Mouse (Mus musculus): ENCODE data around the gene Ddx39. TPM values are rescaled to one million over a fixed set of nuclear protein-coding genes. Genes with fewer than 3 reads are reported as not detected.

Gene Ddx39
- 168 and 185 TPM in 2 replicates for polyA plus RNA-seq (2016; fragmentation: Nextera tagmentation; extraction: Ambion mirVana)

DNA sequence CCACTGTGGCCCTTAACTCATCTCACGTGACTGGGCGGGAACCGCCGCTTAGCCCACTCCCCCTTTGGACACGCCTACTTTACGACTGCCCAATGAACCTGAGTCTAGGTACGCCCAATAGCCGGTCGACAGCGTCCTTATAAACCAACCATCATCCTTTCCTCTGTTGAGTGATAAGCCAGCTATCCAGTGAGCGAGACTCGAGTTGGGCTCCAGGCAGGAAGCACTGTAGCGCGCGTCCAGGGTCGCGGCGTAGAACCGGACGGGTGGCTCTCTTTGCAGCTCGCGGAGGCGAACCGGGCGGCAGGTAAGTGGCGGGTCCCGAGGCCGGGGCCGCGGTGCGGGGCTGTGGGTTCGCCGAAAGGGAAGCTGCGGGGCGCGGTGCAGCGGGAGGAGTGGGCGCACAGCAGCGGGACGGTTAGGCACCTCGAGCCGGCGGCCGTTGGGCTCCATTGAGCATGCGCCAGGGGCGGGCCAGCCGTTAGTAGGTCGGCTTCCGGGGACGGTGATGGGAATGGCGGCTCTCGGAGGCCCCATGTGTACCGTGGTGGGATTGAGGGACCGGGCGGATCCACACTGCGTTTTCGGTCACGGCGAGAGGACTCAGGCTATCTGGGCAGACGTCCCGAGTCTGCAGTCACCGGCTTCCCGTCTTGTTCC lies at the start of gene Ddx39:
TSS of gene Ddx39 (plus strand) at position 147 of the 660 bp plus-strand sequence.
- ATAC-seq (ENCODE audit: low FRiP score): peak; percentile 100
- Histone ChIP-seq H3K9ac (peak within 1 kb of the TSS; percentile 77), H3K27ac (peak within 1 kb of the TSS; percentile 93), H3K36me3 (replicated peaks) (peaks cover 11% of the 10 kb centered on the region), H3K4me3 (replicated peaks) (peak within 1 kb of the TSS; percentile 86), H3K4me2 (peak within 1 kb of the TSS; percentile 74), H3K27me3 (no peaks in the 10 kb centered on the region; the same call in 1 of the 2 replicates), H3K4me1 (peaks cover 24% of the 10 kb centered on the region), H3K9me3 (no peaks in the 10 kb centered on the region)
- under 1% methylated on average over 63 of the region's 63 CpGs for WGBS

DNA sequence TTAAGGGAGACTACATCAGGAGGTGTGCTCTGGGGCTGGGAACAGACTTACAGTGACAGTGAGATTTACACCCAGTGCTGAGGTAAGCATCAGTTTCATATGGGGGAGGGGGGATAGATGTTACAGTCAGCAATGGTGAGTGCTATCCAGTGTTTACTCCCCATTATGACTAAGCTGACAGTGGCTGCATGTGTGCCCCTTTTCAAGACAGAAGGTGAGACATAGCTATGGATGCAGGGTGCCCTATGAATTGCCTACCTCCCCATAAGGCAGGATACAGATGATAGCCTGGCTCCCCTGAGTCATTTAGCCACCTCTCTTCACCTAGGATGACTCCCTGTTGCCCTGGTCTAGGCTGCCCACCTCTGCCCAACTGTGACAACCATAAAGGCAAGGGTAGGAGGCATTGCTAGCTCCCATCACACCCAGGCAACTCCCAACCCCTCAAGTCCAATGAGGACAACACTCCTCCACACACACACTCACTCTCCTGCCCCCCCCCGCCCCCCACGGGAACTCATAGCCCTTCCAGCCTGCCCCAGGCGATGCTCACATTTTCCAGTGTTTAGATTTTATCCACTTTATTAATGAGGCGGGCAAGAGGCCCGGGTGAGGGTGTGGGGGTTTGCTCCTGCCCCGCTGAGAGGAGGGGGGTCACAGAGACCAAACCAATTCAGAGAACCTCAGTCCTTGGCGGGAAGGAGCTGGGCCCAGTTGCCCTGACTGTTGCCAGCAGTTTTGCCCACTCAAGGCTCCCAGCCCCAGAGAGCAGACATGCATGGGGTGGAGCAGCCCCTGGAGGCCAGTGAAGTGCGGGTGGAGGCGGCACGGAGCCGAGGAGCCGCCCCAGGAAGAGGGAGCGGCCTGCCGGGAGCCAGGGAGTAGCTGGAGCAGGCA lies 48.8 kb upstream of the Ddx39 start, which contains the start of gene Ptger1:
TSS of gene Ptger1 (plus strand) at position 710 of the 897 bp plus-strand sequence.
- 47% methylated on average over 14 of the region's 14 CpGs for WGBS
- Histone ChIP-seq H3K4me2 (no peak within 1 kb of the TSS), H3K4me1 (peaks cover 41% of the 10 kb centered on the region), H3K4me3 (replicated peaks) (no peak within 1 kb of the TSS), H3K36me3 (replicated peaks) (peaks cover 36% of the 10 kb centered on the region), H3K9me3 (no peaks in the 10 kb centered on the region), H3K27me3 (peaks cover 12% of the 10 kb centered on the region), H3K27ac (0 out of 2 replicates have a peak within 1 kb of the TSS, but pooled peaks have one; percentile 31), H3K9ac (no peak within 1 kb of the TSS)
- no peak for ATAC-seq (ENCODE audit: low FRiP score)

GRCm38 (mm10) chr8:83666866-83667234 lies 48.1 kb upstream of the Ddx39 start:
- no peak overlapping the region for H3K27ac ChIP-seq
- peaks cover 43% of the 10 kb centered on the region for H3K36me3 ChIP-seq (replicated peaks)
- H3K9ac ChIP-seq: no peak overlapping the region

GRCm38 (mm10) chr8:83667526-83667925 lies 47.5 kb upstream of the Ddx39 start:
- no peak overlapping the region; the same call in 1 of the 2 replicates for H3K4me3 ChIP-seq (replicated peaks)
- no peak for ATAC-seq (ENCODE audit: low FRiP score)
- 0 out of 2 replicates have a peak overlapping the region, but pooled peaks have one; percentile 61 for H3K9ac ChIP-seq
- no peaks in the 10 kb centered on the region for H3K9me3 ChIP-seq
- 86% methylated on average over 10 of the region's 10 CpGs for WGBS
- H3K36me3 ChIP-seq (replicated peaks): peaks cover 49% of the 10 kb centered on the region
- peak overlapping the region; percentile 70 for H3K4me2 ChIP-seq
- peaks cover 12% of the 10 kb centered on the region for H3K27me3 ChIP-seq
- no peak overlapping the region for H3K27ac ChIP-seq
- peaks cover 28% of the 10 kb centered on the region for H3K4me1 ChIP-seq

More at GRCm38 (mm10) chr8:83666866-83667234, 48.1 kb upstream of the Ddx39 start:
- Histone ChIP-seq H3K4me1 (peaks cover 34% of the 10 kb centered on the region), H3K9me3 (no peaks in the 10 kb centered on the region), H3K27me3 (peaks cover 12% of the 10 kb centered on the region), H3K4me2 (no peak overlapping the region), H3K4me3 (replicated peaks) (no peak overlapping the region)
- WGBS: 90% methylated on average over 3 of the region's 3 CpGs
- ATAC-seq (ENCODE audit: low FRiP score): no peak

GRCm38 (mm10) chr8:83668010-83668916 lies 46.7 kb upstream of the Ddx39 start:
- peak; percentile 57 for ATAC-seq (ENCODE audit: low FRiP score)
- Histone ChIP-seq H3K4me1 (peaks cover 24% of the 10 kb centered on the region), H3K27me3 (peaks cover 12% of the 10 kb centered on the region), H3K27ac (no peak overlapping the region), H3K4me3 (replicated peaks) (peak overlapping the region; percentile 39), H3K36me3 (replicated peaks) (peaks cover 49% of the 10 kb centered on the region), H3K9ac (peak overlapping the region; percentile 61), H3K9me3 (no peaks in the 10 kb centered on the region), H3K4me2 (peak overlapping the region; percentile 70)
- 27% methylated on average over 80 of the region's 80 CpGs for WGBS

DNA sequence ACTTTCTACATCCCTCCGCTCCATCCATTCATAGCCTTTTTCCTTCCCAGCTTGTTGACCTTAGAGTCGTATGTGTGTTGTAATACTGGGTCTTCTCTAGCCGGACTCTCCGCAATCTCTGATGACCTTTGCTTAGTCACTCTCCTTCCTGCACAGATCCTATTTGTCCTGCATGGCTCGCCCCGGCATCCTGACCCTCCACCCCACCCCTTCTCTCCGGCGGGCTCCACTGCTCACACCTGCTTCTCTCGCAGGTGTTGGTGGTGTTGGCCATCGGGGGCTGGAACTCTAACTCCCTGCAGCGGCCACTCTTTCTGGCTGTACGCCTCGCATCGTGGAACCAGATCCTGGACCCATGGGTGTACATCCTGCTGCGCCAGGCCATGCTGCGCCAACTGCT lies 46.0 kb upstream of the Ddx39 start:
- Histone ChIP-seq H3K4me1 (peaks cover 24% of the 10 kb centered on the region), H3K9me3 (no peaks in the 10 kb centered on the region), H3K27ac (no peak overlapping the region), H3K4me3 (replicated peaks) (no peak overlapping the region), H3K36me3 (replicated peaks) (peaks cover 50% of the 10 kb centered on the region), H3K27me3 (peaks cover 12% of the 10 kb centered on the region), H3K4me2 (no peak overlapping the region), H3K9ac (no peak overlapping the region)
- ATAC-seq (ENCODE audit: low FRiP score): no peak
- WGBS: 72% methylated on average over 16 of the region's 16 CpGs

- no peak overlapping the region for H3K4me3 ChIP-seq (replicated peaks)
- H3K9ac ChIP-seq: no peak overlapping the region
- no peak overlapping the region for H3K27ac ChIP-seq
- no peaks in the 10 kb centered on the region for H3K9me3 ChIP-seq
- peaks cover 5% of the 10 kb centered on the region for H3K27me3 ChIP-seq
- H3K36me3 ChIP-seq (replicated peaks): peaks cover 67% of the 10 kb centered on the region
- peaks cover 10% of the 10 kb centered on the region for H3K4me1 ChIP-seq
- no peak overlapping the region for H3K4me2 ChIP-seq
- ATAC-seq (ENCODE audit: low FRiP score): no peak
- 69% methylated on average over 5 of the region's 5 CpGs for WGBS
These were observed 42.0 kb upstream of the Ddx39 start for GRCm38 (mm10) chr8:83672936-83673335.

DNA sequence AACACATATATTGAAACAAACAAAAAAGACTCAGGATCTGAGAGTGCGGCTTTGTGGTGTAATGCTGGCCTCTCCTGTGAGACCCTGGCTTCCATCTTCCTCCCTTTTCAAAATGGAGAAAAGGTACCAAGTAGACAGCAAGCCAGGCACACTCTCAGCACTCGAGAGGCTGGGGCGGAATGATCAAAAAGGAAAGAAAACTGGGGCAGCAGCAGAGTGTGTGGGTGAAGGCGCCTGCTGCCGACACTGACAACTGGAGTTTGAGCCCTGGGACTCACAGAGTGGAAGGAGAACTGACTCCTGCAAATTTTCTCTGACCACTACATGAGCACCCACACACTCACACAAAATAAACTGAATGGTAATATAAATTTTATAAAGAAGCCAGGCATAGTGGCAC lies 40.5 kb upstream of the Ddx39 start:
- H3K27me3 ChIP-seq: no peaks in the 10 kb centered on the region
- H3K9me3 ChIP-seq: no peaks in the 10 kb centered on the region
- H3K4me2 ChIP-seq: no peak overlapping the region
- WGBS: 95% methylated on average over 5 of the region's 5 CpGs
- no peak for ATAC-seq (ENCODE audit: low FRiP score)
- no peak overlapping the region for H3K9ac ChIP-seq
- no peak overlapping the region for H3K27ac ChIP-seq
- H3K4me3 ChIP-seq (replicated peaks): no peak overlapping the region
- H3K36me3 ChIP-seq (replicated peaks): peaks cover 82% of the 10 kb centered on the region
- H3K4me1 ChIP-seq: no peaks in the 10 kb centered on the region

DNA sequence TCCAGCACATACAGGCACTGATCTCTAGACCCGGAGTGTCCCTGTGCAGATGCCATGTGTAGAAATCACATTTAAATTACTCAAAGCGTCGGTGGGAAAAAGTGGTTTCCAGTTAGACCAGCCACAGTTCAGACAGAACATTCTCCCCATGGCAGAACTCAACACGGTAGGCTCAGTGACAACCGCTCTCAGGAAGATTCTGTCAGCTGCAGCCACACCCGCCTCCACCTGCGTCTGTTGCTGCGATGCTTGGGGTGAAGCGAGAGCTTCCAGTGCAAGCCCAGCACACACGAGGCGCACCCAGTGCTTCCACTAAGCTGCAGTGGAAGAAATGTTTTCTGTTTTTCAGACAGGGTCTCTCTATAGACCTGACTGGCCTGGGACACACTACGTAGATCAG lies 35.1 kb upstream of the Ddx39 start:
- ATAC-seq (ENCODE audit: low FRiP score): no peak
- H3K27me3 ChIP-seq: no peaks in the 10 kb centered on the region
- no peak overlapping the region for H3K4me2 ChIP-seq
- H3K9me3 ChIP-seq: no peaks in the 10 kb centered on the region
- H3K4me1 ChIP-seq: no peaks in the 10 kb centered on the region
- WGBS: 93% methylated on average over 12 of the region's 12 CpGs
- no peak overlapping the region for H3K4me3 ChIP-seq (replicated peaks)
- no peak overlapping the region for H3K9ac ChIP-seq
- H3K36me3 ChIP-seq (replicated peaks): peaks cover 81% of the 10 kb centered on the region
- H3K27ac ChIP-seq: no peak overlapping the region

- ATAC-seq (ENCODE audit: low FRiP score): no peak
- H3K36me3 ChIP-seq (replicated peaks): peaks cover 88% of the 10 kb centered on the region
- H3K9ac ChIP-seq: no peak overlapping the region
- no peaks in the 10 kb centered on the region for H3K4me1 ChIP-seq
- 88% methylated on average over 5 of the region's 5 CpGs for WGBS
- peak overlapping the region; percentile 31; the same call in 1 of the 2 replicates for H3K27ac ChIP-seq
- no peaks in the 10 kb centered on the region for H3K9me3 ChIP-seq
- H3K27me3 ChIP-seq: no peaks in the 10 kb centered on the region
- H3K4me3 ChIP-seq (replicated peaks): no peak overlapping the region
- no peak overlapping the region for H3K4me2 ChIP-seq
These were observed 34.4 kb upstream of the Ddx39 start for GRCm38 (mm10) chr8:83680603-83681002.

- no peak overlapping the region for H3K4me2 ChIP-seq
- no peaks in the 10 kb centered on the region for H3K9me3 ChIP-seq
- peak overlapping the region; percentile 31; the same call in 1 of the 2 replicates for H3K27ac ChIP-seq
- no peak for ATAC-seq (ENCODE audit: low FRiP score)
- 36% methylated on average over 6 of the region's 6 CpGs for WGBS
- no peaks in the 10 kb centered on the region for H3K4me1 ChIP-seq
- H3K9ac ChIP-seq: no peak overlapping the region
- no peaks in the 10 kb centered on the region for H3K27me3 ChIP-seq
- peaks cover 91% of the 10 kb centered on the region for H3K36me3 ChIP-seq (replicated peaks)
- no peak overlapping the region for H3K4me3 ChIP-seq (replicated peaks)
These were observed 33.9 kb upstream of the Ddx39 start for GRCm38 (mm10) chr8:83681099-83681498.

Data from forebrain, embryonic 12.5 days (tissue).